Mouse (Mus musculus) gastrocnemius, postnatal 36 days (tissue): Measurements from ENCODE around the gene Csf3. TPM values are rescaled to one million over a fixed set of nuclear protein-coding genes. Genes with fewer than 3 reads are reported as not detected.

Experiments
- DNase-seq, 2 experiments: peaks; one replicate each; pipeline ENCODE4 v3.0.0; 2022
- intact Hi-C: fragments of 180-260 bp; cut with DNase I; formaldehyde crosslinking; loops from one replicate; pipeline ENCODE4 v1.15.1; 2025
- total RNA-seq, 2 experiments: library from RNA; stranded (reverse); gene quantifications; 2 replicates each; pipeline ENCODE4 v1.2.3; 2021

Gene Csf3
- total RNA-seq, 2 experiments from 2014 or later = not detected

DNA sequence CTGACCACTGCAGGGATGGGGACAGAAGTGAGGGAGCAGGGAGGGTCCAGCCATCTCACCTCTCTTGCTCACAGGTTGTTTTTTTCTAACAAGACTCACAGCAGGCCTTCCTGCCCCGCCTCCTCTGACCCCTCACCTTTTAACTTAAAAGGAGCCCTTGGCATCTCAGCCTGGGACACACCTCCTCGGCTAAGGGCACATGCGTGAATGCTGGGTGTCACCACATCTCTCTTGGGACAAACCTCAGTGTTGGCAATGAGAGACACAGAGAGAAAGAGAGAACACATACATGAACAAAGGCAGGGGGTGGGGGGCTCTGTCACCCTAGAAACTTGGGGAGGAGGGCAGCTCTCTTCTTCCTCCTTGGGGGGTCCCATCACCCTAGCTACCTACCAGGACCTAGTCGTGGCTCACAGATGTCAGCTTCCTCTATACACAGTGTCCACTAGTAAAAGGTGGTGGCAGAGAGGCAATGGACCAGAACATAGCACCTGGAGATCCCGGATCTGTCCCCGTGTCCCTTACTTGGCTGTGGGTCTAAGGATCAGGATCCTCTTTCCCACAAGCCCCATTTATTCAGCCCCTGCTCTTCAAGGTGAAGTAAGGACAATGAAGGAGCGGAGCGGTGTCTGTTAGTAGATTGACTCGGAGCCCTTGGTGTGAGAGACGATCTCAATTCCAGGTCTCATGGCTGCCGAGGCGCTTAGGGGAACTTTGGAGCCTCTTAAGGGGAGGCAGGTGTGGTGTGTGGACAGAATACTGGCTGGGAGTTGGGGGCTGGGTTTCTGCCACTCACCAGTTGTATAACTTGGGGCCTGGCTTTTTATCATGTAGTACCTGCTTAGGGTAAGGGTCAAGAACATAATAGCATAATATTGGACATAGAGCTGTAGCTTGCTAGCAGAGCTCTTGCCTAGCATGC is 45.1 kb downstream of the Csf3 start:
- no peak for DNase-seq
- intact Hi-C loops = no loop called here

DNA sequence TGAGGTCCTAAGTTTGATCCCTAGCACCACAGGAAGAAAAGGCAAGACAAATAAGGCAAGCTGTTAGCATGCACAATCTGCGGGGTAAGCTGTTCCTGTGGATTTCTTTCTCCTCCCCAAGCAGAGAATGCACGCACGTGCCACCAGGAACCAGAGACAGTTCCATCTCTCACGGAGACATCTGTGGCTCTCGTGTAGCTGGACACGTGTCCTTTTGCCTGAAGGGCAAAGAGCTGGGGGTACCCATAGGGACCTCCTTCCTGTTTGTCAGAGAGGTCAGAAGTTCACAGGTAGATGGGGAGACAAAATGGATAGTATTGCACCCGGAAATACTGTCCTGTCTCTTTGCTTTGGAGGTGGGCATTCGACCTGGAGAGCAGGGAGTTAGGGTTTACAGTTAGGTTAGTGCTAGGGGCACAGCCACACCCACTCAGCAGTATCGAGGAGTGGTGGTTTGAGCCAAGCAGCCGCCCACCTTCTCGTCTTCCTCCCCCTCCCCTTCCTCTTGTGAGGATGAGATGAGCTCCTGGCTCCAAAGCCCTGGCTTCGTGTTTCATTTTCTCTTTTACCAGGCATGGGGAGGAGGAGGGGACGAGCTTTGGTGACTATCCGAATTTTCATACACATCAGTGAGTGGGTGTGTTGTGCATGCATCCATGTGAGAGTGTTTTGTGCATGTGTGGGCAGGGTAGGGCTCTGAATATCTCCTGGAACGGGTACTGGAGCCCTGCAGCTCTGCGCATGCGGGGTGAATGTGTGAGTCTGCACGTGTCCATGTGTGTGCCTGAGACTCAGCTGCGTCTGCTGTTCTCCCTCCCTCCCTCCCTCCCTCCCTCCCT is 46.0 kb downstream of the Csf3 start:
- intact Hi-C loops = no loop called here

DNA sequence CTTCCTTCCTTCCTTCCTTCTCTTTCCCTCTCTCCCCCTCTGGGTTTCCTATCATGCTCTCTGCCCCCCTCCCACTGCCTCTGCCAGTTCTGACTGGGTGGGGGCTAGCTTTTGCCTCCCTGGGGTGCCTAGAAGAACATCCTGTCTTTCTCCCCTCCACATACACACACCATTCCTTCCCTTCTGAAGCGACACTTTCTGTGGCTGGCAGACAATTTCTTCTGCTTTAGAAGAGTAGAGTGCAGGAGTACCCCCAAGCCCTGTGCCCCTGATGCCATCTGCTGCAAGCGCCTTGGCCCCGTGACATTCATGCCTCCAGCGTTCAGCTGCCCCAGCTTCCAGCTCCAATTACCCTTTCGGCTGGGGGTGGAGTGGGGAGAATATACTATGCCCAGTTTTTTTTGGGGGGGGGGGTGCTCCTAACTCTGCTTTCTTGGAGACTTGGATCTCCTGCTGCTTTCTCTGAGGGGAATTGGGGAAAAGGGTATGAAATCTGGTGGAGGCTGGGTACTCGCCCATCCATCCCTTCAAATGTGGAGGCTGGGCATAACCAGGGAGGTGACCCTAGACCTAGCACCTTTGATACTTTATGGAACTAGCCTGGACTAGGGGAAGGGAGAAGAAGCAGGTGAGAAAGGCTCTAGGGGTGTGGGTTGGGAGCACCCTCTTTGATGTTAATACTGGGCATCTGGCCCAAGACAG is 46.9 kb downstream of the Csf3 start:
- intact Hi-C loops = no loop called here

More for the DNA sequence above, 46.0 kb downstream of the Csf3 start:
- DNase-seq = peak; percentile 74 to 79

GRCm38 (mm10) chr11:98748506-98749416 is 47.7 kb downstream of the Csf3 start:
- no peak for DNase-seq
- intact Hi-C loops = no loop called here

More for the DNA sequence above, 46.9 kb downstream of the Csf3 start:
- DNase-seq = peak in 1 of 2 experiments; percentile 42

- no peak for DNase-seq
Observed at GRCm38 (mm10) chr11:98749716-98750115, 48.7 kb downstream of the Csf3 start.

GRCm38 (mm10) chr11:98750351-98751201 is 49.5 kb downstream of the Csf3 start:
- intact Hi-C loops = no loop called here
- peak in 1 of 2 experiments; percentile 42 for DNase-seq

More at GRCm38 (mm10) chr11:98749716-98750115, 48.7 kb downstream of the Csf3 start:
- intact Hi-C loops = no loop called here

GRCm38 (mm10) chr11:98751221-98751782 is 50.2 kb downstream of the Csf3 start:
- DNase-seq = no peak
- intact Hi-C loops = no loop called here

- intact Hi-C loops = no loop called here
- no peak for DNase-seq
Observed at GRCm38 (mm10) chr11:98752562-98753140, 51.6 kb downstream of the Csf3 start.

Other genes with a start within 250 kb of the Csf3 start
- gene Ikzf3, start 155.2 kb upstream of the Csf3 start, total RNA-seq = 1 to 10 TPM in 1 of 2 experiments, not detected in 1; 1.3 TPM
- not detected for gene Zpbp2, start 150.2 kb upstream of the Csf3 start, total RNA-seq
- gene Ormdl3, start 113.9 kb upstream of the Csf3 start, total RNA-seq = 10 to 100 TPM; 20.9 to 24.0 TPM
- gene Lrrc3c, start 103.0 kb upstream of the Csf3 start, total RNA-seq = not detected
- 1 to 10 TPM; 3.0 to 4.2 TPM for gene Gm12355, start 75.6 kb upstream of the Csf3 start, total RNA-seq
- 10 to 100 TPM in 1 of 2 experiments, 1 to 10 TPM in 1; 1.8 to 22.5 TPM for gene Gsdma3, start 74.9 kb upstream of the Csf3 start, total RNA-seq
- gene Gsdma2, start 54.5 kb upstream of the Csf3 start, total RNA-seq = 1 to 10 TPM in 1 of 2 experiments, not detected in 1; 1.7 TPM
- gene Gsdma, start 36.9 kb upstream of the Csf3 start, total RNA-seq = under 1 TPM; 0.31 to 0.76 TPM
- 10 to 100 TPM; 88.1 to 91.9 TPM for gene Psmd3, start 18.7 kb upstream of the Csf3 start, total RNA-seq
- gene Med24, start 28.2 kb downstream of the Csf3 start, total RNA-seq = 10 to 100 TPM; 41.4 to 41.9 TPM
- gene Thra, start 39.4 kb downstream of the Csf3 start, total RNA-seq = 10 to 100 TPM; 72.6 to 75.7 TPM
- gene Nr1d1, start 74.1 kb downstream of the Csf3 start, total RNA-seq = 100 to 1,000 TPM in 1 of 2 experiments, 10 to 100 TPM in 1; 86.6 to 139 TPM
- gene Msl1, start 94.3 kb downstream of the Csf3 start, total RNA-seq = 10 to 100 TPM; 49.0 to 51.4 TPM
- gene Casc3, start 103.6 kb downstream of the Csf3 start, total RNA-seq = 10 to 100 TPM; 14.2 to 21.4 TPM
- gene Rapgefl1, start 135.5 kb downstream of the Csf3 start, total RNA-seq = under 1 TPM; 0.12 to 0.15 TPM
- 1 to 10 TPM; 5.6 to 6.7 TPM for gene Wipf2, start 162.4 kb downstream of the Csf3 start, total RNA-seq
- gene Cdc6, start 206.5 kb downstream of the Csf3 start, total RNA-seq = under 1 TPM; 0.20 to 0.64 TPM
- 10 to 100 TPM in 1 of 2 experiments, 1 to 10 TPM in 1; 8.7 to 13.2 TPM for gene Rara, start 226.6 kb downstream of the Csf3 start, total RNA-seq